Mouse (Mus musculus): ENCODE data around the gene Asic2. TPM values are rescaled to one million over a fixed set of nuclear protein-coding genes. Genes with fewer than 3 reads are reported as not detected.

Asic2 gene
- polyA plus RNA-seq, 1 experiment = 0.08 TPM

- no peak overlapping the region for H3K4me3 ChIP-seq (ENCODE audit: control insufficient read depth, insufficient read depth, low read length)
- TF ChIP-seq POLR2A (IDR thresholded peaks at IDR 0.05; ENCODE audit: control insufficient read depth, extremely low read depth, insufficient read depth, low read length, poor library complexity) (no peak), CTCF (IDR thresholded peaks at IDR 0.05; ENCODE audit: borderline replicate concordance, control insufficient read depth, extremely low read depth, insufficient read depth, low read length, poor library complexity) (no peak)
- no peaks in the 10 kb centered on the region for H3K4me1 ChIP-seq (replicated peaks; ENCODE audit: control insufficient read depth, insufficient read depth, low read length)
- WGBS = 87% methylated on average over 5 of the region's 5 CpGs
- no peak for DNase-seq
- H3K27ac ChIP-seq (ENCODE audit: control insufficient read depth, insufficient read depth, low read length) = no peak overlapping the region
- H3K36me3 ChIP-seq (ENCODE audit: control insufficient read depth, insufficient read depth, low read length) = no peaks in the 10 kb centered on the region
- no peaks in the 10 kb centered on the region for H3K27me3 ChIP-seq (ENCODE audit: control insufficient read depth, insufficient read depth, low read length)
Measured at GRCm38 (mm10) chr11:81488681-81489080, 479.6 kb downstream of the Asic2 start.

GRCm38 (mm10) chr11:81486265-81486940, 481.9 kb downstream of the Asic2 start:
- H3K4me1 ChIP-seq (replicated peaks; ENCODE audit: control insufficient read depth, insufficient read depth, low read length) = no peaks in the 10 kb centered on the region
- TF ChIP-seq CTCF (IDR thresholded peaks at IDR 0.05; ENCODE audit: borderline replicate concordance, control insufficient read depth, extremely low read depth, insufficient read depth, low read length, poor library complexity) (no peak), POLR2A (IDR thresholded peaks at IDR 0.05; ENCODE audit: control insufficient read depth, extremely low read depth, insufficient read depth, low read length, poor library complexity) (no peak)
- H3K36me3 ChIP-seq (ENCODE audit: control insufficient read depth, insufficient read depth, low read length) = no peaks in the 10 kb centered on the region
- no peak for DNase-seq
- 26% methylated on average over 6 of the region's 6 CpGs for WGBS
- H3K27me3 ChIP-seq (ENCODE audit: control insufficient read depth, insufficient read depth, low read length) = no peaks in the 10 kb centered on the region
- H3K4me3 ChIP-seq (ENCODE audit: control insufficient read depth, insufficient read depth, low read length) = no peak overlapping the region
- no peak overlapping the region for H3K27ac ChIP-seq (ENCODE audit: control insufficient read depth, insufficient read depth, low read length)

- H3K27me3 ChIP-seq (ENCODE audit: control insufficient read depth, insufficient read depth, low read length) = no peaks in the 10 kb centered on the region
- H3K4me3 ChIP-seq (ENCODE audit: control insufficient read depth, insufficient read depth, low read length) = no peak overlapping the region
- H3K27ac ChIP-seq (ENCODE audit: control insufficient read depth, insufficient read depth, low read length) = no peak overlapping the region
- H3K36me3 ChIP-seq (ENCODE audit: control insufficient read depth, insufficient read depth, low read length) = no peaks in the 10 kb centered on the region
- WGBS = 56% methylated on average over 3 of the region's 3 CpGs
- H3K4me1 ChIP-seq (replicated peaks; ENCODE audit: control insufficient read depth, insufficient read depth, low read length) = no peaks in the 10 kb centered on the region
- TF ChIP-seq POLR2A (IDR thresholded peaks at IDR 0.05; ENCODE audit: control insufficient read depth, extremely low read depth, insufficient read depth, low read length, poor library complexity) = no peak
- TF ChIP-seq CTCF (IDR thresholded peaks at IDR 0.05; ENCODE audit: borderline replicate concordance, control insufficient read depth, extremely low read depth, insufficient read depth, low read length, poor library complexity) = no peak
- no peak for DNase-seq
Measured at GRCm38 (mm10) chr11:81481198-81481597, 487.1 kb downstream of the Asic2 start.

- Histone ChIP-seq H3K27me3 (ENCODE audit: control insufficient read depth, insufficient read depth, low read length) (no peaks in the 10 kb centered on the region), H3K4me1 (replicated peaks; ENCODE audit: control insufficient read depth, insufficient read depth, low read length) (no peaks in the 10 kb centered on the region)
Measured at GRCm38 (mm10) chr11:81476231-81476630, 492.0 kb downstream of the Asic2 start.

GRCm38 (mm10) chr11:81474121-81474520, 494.1 kb downstream of the Asic2 start:
- no peak for DNase-seq
- H3K4me1 ChIP-seq (replicated peaks; ENCODE audit: control insufficient read depth, insufficient read depth, low read length) = no peaks in the 10 kb centered on the region
- no peaks in the 10 kb centered on the region for H3K36me3 ChIP-seq (ENCODE audit: control insufficient read depth, insufficient read depth, low read length)
- H3K4me3 ChIP-seq (ENCODE audit: control insufficient read depth, insufficient read depth, low read length) = no peak overlapping the region
- no peak for TF ChIP-seq POLR2A (IDR thresholded peaks at IDR 0.05; ENCODE audit: control insufficient read depth, extremely low read depth, insufficient read depth, low read length, poor library complexity)
- TF ChIP-seq CTCF (IDR thresholded peaks at IDR 0.05; ENCODE audit: borderline replicate concordance, control insufficient read depth, extremely low read depth, insufficient read depth, low read length, poor library complexity) = no peak
- H3K27ac ChIP-seq (ENCODE audit: control insufficient read depth, insufficient read depth, low read length) = no peak overlapping the region
- 71% methylated on average over 2 of the region's 2 CpGs for WGBS
- no peaks in the 10 kb centered on the region for H3K27me3 ChIP-seq (ENCODE audit: control insufficient read depth, insufficient read depth, low read length)

More at GRCm38 (mm10) chr11:81476231-81476630, 492.0 kb downstream of the Asic2 start:
- DNase-seq = no peak
- Histone ChIP-seq H3K36me3 (ENCODE audit: control insufficient read depth, insufficient read depth, low read length) (no peaks in the 10 kb centered on the region), H3K4me3 (ENCODE audit: control insufficient read depth, insufficient read depth, low read length) (no peak overlapping the region), H3K27ac (ENCODE audit: control insufficient read depth, insufficient read depth, low read length) (no peak overlapping the region)
- no peak for TF ChIP-seq CTCF (IDR thresholded peaks at IDR 0.05; ENCODE audit: borderline replicate concordance, control insufficient read depth, extremely low read depth, insufficient read depth, low read length, poor library complexity)
- no peak for TF ChIP-seq POLR2A (IDR thresholded peaks at IDR 0.05; ENCODE audit: control insufficient read depth, extremely low read depth, insufficient read depth, low read length, poor library complexity)

GRCm38 (mm10) chr11:81462199-81462598, 506.1 kb downstream of the Asic2 start:
- Histone ChIP-seq H3K27ac (ENCODE audit: control insufficient read depth, insufficient read depth, low read length) (no peak overlapping the region), H3K4me3 (ENCODE audit: control insufficient read depth, insufficient read depth, low read length) (no peak overlapping the region), H3K36me3 (ENCODE audit: control insufficient read depth, insufficient read depth, low read length) (no peaks in the 10 kb centered on the region), H3K27me3 (ENCODE audit: control insufficient read depth, insufficient read depth, low read length) (no peaks in the 10 kb centered on the region), H3K4me1 (replicated peaks; ENCODE audit: control insufficient read depth, insufficient read depth, low read length) (no peaks in the 10 kb centered on the region)
- 14% methylated on average over 5 of the region's 5 CpGs for WGBS
- no peak for DNase-seq
- TF ChIP-seq POLR2A (IDR thresholded peaks at IDR 0.05; ENCODE audit: control insufficient read depth, extremely low read depth, insufficient read depth, low read length, poor library complexity) = no peak
- TF ChIP-seq CTCF (IDR thresholded peaks at IDR 0.05; ENCODE audit: borderline replicate concordance, control insufficient read depth, extremely low read depth, insufficient read depth, low read length, poor library complexity) = no peak

GRCm38 (mm10) chr11:81461748-81462147, 506.5 kb downstream of the Asic2 start:
- Histone ChIP-seq H3K27me3 (ENCODE audit: control insufficient read depth, insufficient read depth, low read length) (no peaks in the 10 kb centered on the region), H3K36me3 (ENCODE audit: control insufficient read depth, insufficient read depth, low read length) (no peaks in the 10 kb centered on the region), H3K27ac (ENCODE audit: control insufficient read depth, insufficient read depth, low read length) (no peak overlapping the region), H3K4me1 (replicated peaks; ENCODE audit: control insufficient read depth, insufficient read depth, low read length) (no peaks in the 10 kb centered on the region), H3K4me3 (ENCODE audit: control insufficient read depth, insufficient read depth, low read length) (no peak overlapping the region)
- no peak for TF ChIP-seq POLR2A (IDR thresholded peaks at IDR 0.05; ENCODE audit: control insufficient read depth, extremely low read depth, insufficient read depth, low read length, poor library complexity)
- TF ChIP-seq CTCF (IDR thresholded peaks at IDR 0.05; ENCODE audit: borderline replicate concordance, control insufficient read depth, extremely low read depth, insufficient read depth, low read length, poor library complexity) = no peak
- DNase-seq = no peak
- 45% methylated on average over 4 of the region's 4 CpGs for WGBS
